Mouse (Mus musculus): ENCODE results near the gene Apoc3. TPM values are rescaled to one million over a fixed set of nuclear protein-coding genes. Genes with fewer than 3 reads are reported as not detected.

The Apoc3 gene
- polyA plus RNA-seq, 1 experiment from 2014 or later: not detected

GRCm38 (mm10) chr9:46246752-46247324 is 11.4 kb upstream of the Apoc3 start:
- Histone ChIP-seq H3K4me1 (peaks cover 19% of the 10 kb centered on the region), H3K9me3 (no peaks in the 10 kb centered on the region), H3K27me3 (ENCODE audit: insufficient read depth, poor library complexity, severe bottlenecking) (peaks cover 19% of the 10 kb centered on the region; the same call in 1 of the 2 replicates), H3K4me3 (no peak overlapping the region), H3K36me3 (no peaks in the 10 kb centered on the region), H3K27ac (no peak overlapping the region)
- DNase-seq (ENCODE audit: low spot score): peak; percentile 88
- WGBS: 30% methylated on average over 11 of the region's 11 CpGs

GRCm38 (mm10) chr9:46243584-46243983 is 8.1 kb upstream of the Apoc3 start:
- Histone ChIP-seq H3K4me3 (no peak overlapping the region), H3K27ac (peak overlapping the region; percentile 57; the same call in 1 of the 2 replicates), H3K27me3 (ENCODE audit: insufficient read depth, poor library complexity, severe bottlenecking) (peaks cover 29% of the 10 kb centered on the region; the same call in 1 of the 2 replicates), H3K36me3 (no peaks in the 10 kb centered on the region), H3K4me1 (peaks cover 19% of the 10 kb centered on the region), H3K9me3 (no peaks in the 10 kb centered on the region)
- WGBS: 34% methylated on average over 8 of the region's 8 CpGs
- no peak for DNase-seq (ENCODE audit: low spot score)

DNA sequence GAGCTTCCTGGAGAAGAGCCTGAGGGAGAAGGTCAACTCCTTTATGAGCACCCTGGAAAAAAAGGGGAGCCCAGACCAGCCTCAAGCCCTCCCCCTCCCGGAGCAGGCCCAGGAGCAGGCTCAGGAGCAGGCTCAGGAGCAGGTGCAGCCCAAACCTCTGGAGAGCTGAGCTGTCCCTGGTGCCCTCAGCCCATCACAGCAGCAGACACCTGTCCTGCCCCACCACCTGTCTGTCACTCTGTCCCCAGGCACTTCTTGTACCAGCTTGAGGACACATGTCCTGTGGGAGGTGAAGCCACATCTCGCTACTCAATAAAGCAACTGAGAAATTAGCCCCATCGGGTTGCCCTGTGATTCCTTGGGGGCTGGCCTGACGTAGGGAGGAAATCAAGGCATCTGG is 7.7 kb upstream of the Apoc3 start:
- peak overlapping the region; percentile 57; the same call in 1 of the 2 replicates for H3K27ac ChIP-seq
- peaks cover 24% of the 10 kb centered on the region; the same call in 1 of the 2 replicates for H3K27me3 ChIP-seq (ENCODE audit: insufficient read depth, poor library complexity, severe bottlenecking)
- no peak overlapping the region for H3K4me3 ChIP-seq
- no peak for DNase-seq (ENCODE audit: low spot score)
- H3K9me3 ChIP-seq: no peaks in the 10 kb centered on the region
- peaks cover 19% of the 10 kb centered on the region for H3K4me1 ChIP-seq
- H3K36me3 ChIP-seq: no peaks in the 10 kb centered on the region
- WGBS: 71% methylated on average over 4 of the region's 4 CpGs

GRCm38 (mm10) chr9:46241818-46242217 is 6.4 kb upstream of the Apoc3 start:
- H3K27me3 ChIP-seq (ENCODE audit: insufficient read depth, poor library complexity, severe bottlenecking): peaks cover 18% of the 10 kb centered on the region; the same call in 1 of the 2 replicates
- DNase-seq (ENCODE audit: low spot score): no peak
- H3K9me3 ChIP-seq: no peaks in the 10 kb centered on the region
- H3K36me3 ChIP-seq: no peaks in the 10 kb centered on the region
- 66% methylated on average over 2 of the region's 2 CpGs for WGBS
- H3K4me3 ChIP-seq: no peak overlapping the region
- H3K27ac ChIP-seq: no peak overlapping the region
- peaks cover 19% of the 10 kb centered on the region for H3K4me1 ChIP-seq

- H3K27ac ChIP-seq: 0 out of 2 replicates have a peak within 1 kb of the TSS, but pooled peaks have one; percentile 6
- no peak for DNase-seq (ENCODE audit: low spot score)
- no peak within 1 kb of the TSS for H3K4me3 ChIP-seq
- H3K4me1 ChIP-seq: peaks cover 21% of the 10 kb centered on the region
- H3K9me3 ChIP-seq: no peaks in the 10 kb centered on the region
- peaks cover 18% of the 10 kb centered on the region; the same call in 1 of the 2 replicates for H3K27me3 ChIP-seq (ENCODE audit: insufficient read depth, poor library complexity, severe bottlenecking)
- no peaks in the 10 kb centered on the region for H3K36me3 ChIP-seq
- 59% methylated on average over 7 of the region's 7 CpGs for WGBS
Observed at GRCm38 (mm10) chr9:46240526-46241153, 5.2 kb upstream of the Apoc3 start, which contains the start of gene Apoa4. Gene Apoa4, plus strand, starts transcription at chr9:46240696.

DNA sequence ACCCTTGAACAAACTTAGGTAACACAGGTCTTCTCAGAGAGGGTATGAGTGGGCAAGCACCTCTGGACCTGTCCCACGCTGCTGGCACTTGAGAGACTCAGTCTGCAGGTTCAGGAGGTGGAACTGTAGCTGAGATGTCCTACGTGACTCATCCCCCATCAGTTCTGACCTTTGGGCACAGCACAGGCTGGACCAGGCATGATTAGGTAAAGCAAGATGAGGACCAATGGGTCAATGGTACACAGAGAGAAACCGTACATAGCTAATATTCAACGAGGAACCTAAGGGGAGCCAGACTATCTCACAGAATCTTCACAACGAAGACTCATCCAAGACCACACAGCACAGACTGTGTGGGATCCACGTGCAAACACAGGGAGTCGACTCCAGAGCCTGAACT is 3.4 kb upstream of the Apoc3 start:
- 86% methylated on average over 7 of the region's 7 CpGs for WGBS
- H3K4me3 ChIP-seq: no peak overlapping the region
- H3K27me3 ChIP-seq (ENCODE audit: insufficient read depth, poor library complexity, severe bottlenecking): peaks cover 33% of the 10 kb centered on the region
- H3K4me1 ChIP-seq: peaks cover 27% of the 10 kb centered on the region
- H3K36me3 ChIP-seq: no peaks in the 10 kb centered on the region
- H3K27ac ChIP-seq: no peak overlapping the region
- H3K9me3 ChIP-seq: no peaks in the 10 kb centered on the region
- DNase-seq (ENCODE audit: low spot score): no peak

GRCm38 (mm10) chr9:46235649-46236048 is 213 bp upstream of the Apoc3 start:
- no peak overlapping the region for H3K27ac ChIP-seq
- 55% methylated on average over 4 of the region's 4 CpGs for WGBS
- peaks cover 11% of the 10 kb centered on the region for H3K4me1 ChIP-seq
- no peaks in the 10 kb centered on the region for H3K36me3 ChIP-seq
- no peak overlapping the region for H3K4me3 ChIP-seq
- DNase-seq (ENCODE audit: low spot score): no peak
- no peaks in the 10 kb centered on the region for H3K9me3 ChIP-seq
- H3K27me3 ChIP-seq (ENCODE audit: insufficient read depth, poor library complexity, severe bottlenecking): peaks cover 32% of the 10 kb centered on the region

DNA sequence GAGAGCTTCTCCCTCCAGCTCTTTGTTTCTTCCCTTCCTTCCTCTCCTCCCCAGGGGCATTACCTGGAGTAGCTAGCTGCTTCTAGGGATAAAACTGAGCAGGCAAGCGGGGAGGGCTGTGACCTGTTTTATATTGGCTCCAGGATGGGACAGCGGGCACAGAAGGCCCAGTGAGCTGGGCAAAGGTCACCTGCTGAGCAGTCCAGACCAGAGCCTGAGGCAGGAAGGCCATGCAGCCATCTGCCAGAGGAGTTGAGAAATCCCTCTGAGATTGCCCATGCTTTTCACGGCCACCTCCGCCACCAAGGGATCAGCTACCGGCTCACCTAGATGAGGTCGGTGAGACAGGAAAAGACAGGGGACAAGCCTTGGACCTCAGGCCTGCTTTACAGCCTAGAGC is 240 bp downstream of the Apoc3 start:
- Histone ChIP-seq H3K4me3 (no peak overlapping the region), H3K27ac (no peak overlapping the region), H3K27me3 (ENCODE audit: insufficient read depth, poor library complexity, severe bottlenecking) (peaks cover 36% of the 10 kb centered on the region), H3K4me1 (peaks cover 16% of the 10 kb centered on the region), H3K36me3 (no peaks in the 10 kb centered on the region), H3K9me3 (no peaks in the 10 kb centered on the region)
- DNase-seq (ENCODE audit: low spot score): no peak
- 82% methylated on average over 6 of the region's 6 CpGs for WGBS

- no peaks in the 10 kb centered on the region for H3K36me3 ChIP-seq
- 24% methylated on average over 13 of the region's 13 CpGs for WGBS
- H3K27ac ChIP-seq: peak overlapping the region; percentile 78
- peaks cover 50% of the 10 kb centered on the region for H3K27me3 ChIP-seq (ENCODE audit: insufficient read depth, poor library complexity, severe bottlenecking)
- no peaks in the 10 kb centered on the region for H3K9me3 ChIP-seq
- DNase-seq (ENCODE audit: low spot score): no peak
- H3K4me3 ChIP-seq: peak overlapping the region; percentile 61
- peaks cover 22% of the 10 kb centered on the region for H3K4me1 ChIP-seq
Observed at GRCm38 (mm10) chr9:46230450-46230975, 4.9 kb downstream of the Apoc3 start.

- Histone ChIP-seq H3K36me3 (no peaks in the 10 kb centered on the region), H3K27ac (peak overlapping the region; percentile 78), H3K27me3 (ENCODE audit: insufficient read depth, poor library complexity, severe bottlenecking) (peaks cover 45% of the 10 kb centered on the region), H3K9me3 (no peaks in the 10 kb centered on the region), H3K4me1 (peaks cover 16% of the 10 kb centered on the region), H3K4me3 (peak overlapping the region; percentile 61)
- DNase-seq (ENCODE audit: low spot score): peak; percentile 91
- 15% methylated on average over 37 of the region's 37 CpGs for WGBS
Observed at GRCm38 (mm10) chr9:46229573-46230449, 5.6 kb downstream of the Apoc3 start.

DNA sequence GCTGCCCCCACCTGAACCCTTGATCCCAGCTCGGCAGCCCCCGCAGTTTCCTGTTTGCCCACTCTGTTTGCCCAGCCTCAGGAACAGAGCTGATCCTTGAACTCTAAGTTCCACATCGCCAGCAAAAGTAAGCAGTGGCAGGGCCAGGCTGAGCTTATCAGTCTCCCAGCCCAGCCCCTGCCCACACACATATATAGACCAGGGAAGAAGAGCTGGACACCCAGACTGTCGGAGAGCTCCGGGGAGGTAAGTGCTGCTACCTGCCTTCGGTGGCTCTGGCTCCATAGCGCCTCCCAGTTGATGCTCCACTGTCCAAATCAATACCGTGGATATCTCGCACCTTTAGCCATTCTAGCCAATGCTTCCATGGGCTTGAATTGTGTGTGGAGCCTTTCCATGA is 6.9 kb downstream of the Apoc3 start, which contains the start of gene Apoa1:
Apoa1 (plus strand) TSS at position 90 of the 400 bp plus-strand sequence.
- WGBS: 49% methylated on average over 9 of the region's 9 CpGs
- DNase-seq (ENCODE audit: low spot score): no peak
- Histone ChIP-seq H3K27me3 (ENCODE audit: insufficient read depth, poor library complexity, severe bottlenecking) (peaks cover 31% of the 10 kb centered on the region), H3K4me1 (peaks cover 16% of the 10 kb centered on the region), H3K9me3 (no peaks in the 10 kb centered on the region), H3K4me3 (no peak within 1 kb of the TSS), H3K27ac (no peak within 1 kb of the TSS), H3K36me3 (no peaks in the 10 kb centered on the region)

DNA sequence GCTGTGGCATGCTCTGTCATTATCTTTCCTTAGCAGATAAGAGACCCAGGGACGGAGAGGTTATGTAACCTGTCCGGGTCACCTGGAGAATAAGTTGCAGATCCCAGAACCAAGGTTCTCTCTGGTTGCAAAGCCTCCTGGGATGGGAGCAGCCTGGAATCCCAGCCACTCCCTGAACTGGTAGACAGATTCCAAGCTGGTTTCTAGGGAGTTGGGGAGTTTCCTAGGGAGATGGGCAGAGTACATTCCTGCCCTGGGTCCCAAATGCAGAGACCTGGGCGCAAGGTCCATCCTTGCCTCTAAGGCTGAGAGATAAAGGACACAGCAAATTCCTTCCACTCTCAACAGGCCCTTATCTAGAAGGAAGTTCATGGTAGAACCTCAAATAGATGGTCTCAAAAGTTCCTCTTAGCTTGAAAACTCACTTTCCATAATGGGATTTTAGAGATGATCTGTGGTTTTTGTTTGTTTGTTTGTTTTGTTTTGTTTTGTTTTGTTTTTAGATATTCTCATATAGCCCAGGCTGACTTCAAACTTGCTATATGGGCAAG is 8.3 kb downstream of the Apoc3 start:
- no peak for DNase-seq (ENCODE audit: low spot score)
- Histone ChIP-seq H3K27me3 (ENCODE audit: insufficient read depth, poor library complexity, severe bottlenecking) (peaks cover 31% of the 10 kb centered on the region), H3K27ac (no peak overlapping the region), H3K4me1 (peaks cover 16% of the 10 kb centered on the region), H3K4me3 (no peak overlapping the region), H3K36me3 (peaks cover 9% of the 10 kb centered on the region), H3K9me3 (no peaks in the 10 kb centered on the region)
- WGBS: 58% methylated on average over 3 of the region's 3 CpGs
